Mouse (Mus musculus): ENCODE measurements around the gene Srcin1. TPM values are rescaled to one million over a fixed set of nuclear protein-coding genes. Genes with fewer than 3 reads are reported as not detected.

Srcin1 gene
- polyA plus RNA-seq, 1 experiment from 2014 or later = 0.49 TPM

- Histone ChIP-seq H3K36me3 (ENCODE audit: control insufficient read depth, insufficient read depth, low read length) (no peaks in the 10 kb centered on the region), H3K4me1 (replicated peaks; ENCODE audit: control insufficient read depth, insufficient read depth) (no peaks in the 10 kb centered on the region), H3K27ac (replicated peaks) (no peak overlapping the region), H3K4me2 (replicated peaks; ENCODE audit: low read depth) (no peak overlapping the region), H3K4me3 (ENCODE audit: low read depth, low read length) (no peak overlapping the region), H3K9me3 (ENCODE audit: control insufficient read depth, low read length) (no peaks in the 10 kb centered on the region), H3K9ac (ENCODE audit: low read length) (no peak overlapping the region), H3K27me3 (ENCODE audit: control insufficient read depth, insufficient read depth, low read length) (no peaks in the 10 kb centered on the region)
- no peak for TF ChIP-seq CTCF (IDR thresholded peaks at IDR 0.05; ENCODE audit: low read depth)
- no peak for TF ChIP-seq EP300 (optimal IDR thresholded peaks at IDR 0.05)
- 77% methylated on average over 4 of the region's 4 CpGs for WGBS
- DNase-seq (ENCODE audit: low spot score) = no peak
- ATAC-seq (ENCODE audit: low FRiP score, low TSS enrichment) = no peak
Measured at GRCm38 (mm10) chr11:97557885-97558284, 18.1 kb downstream of the Srcin1 start.

- no peaks in the 10 kb centered on the region for H3K9me3 ChIP-seq (ENCODE audit: control insufficient read depth, low read length)
- WGBS = 24% methylated on average over 7 of the region's 7 CpGs
- H3K4me1 ChIP-seq (replicated peaks; ENCODE audit: control insufficient read depth, insufficient read depth) = no peaks in the 10 kb centered on the region
- DNase-seq (ENCODE audit: low spot score) (peak; percentile 77), ATAC-seq (ENCODE audit: low FRiP score, low TSS enrichment) (no peak)
- H3K36me3 ChIP-seq (ENCODE audit: control insufficient read depth, insufficient read depth, low read length) = no peaks in the 10 kb centered on the region
- H3K4me2 ChIP-seq (replicated peaks; ENCODE audit: low read depth) = no peak overlapping the region
- no peak overlapping the region for H3K27ac ChIP-seq (replicated peaks)
- TF ChIP-seq CTCF (IDR thresholded peaks at IDR 0.05; ENCODE audit: low read depth) (peak; percentile 71), EP300 (optimal IDR thresholded peaks at IDR 0.05) (no peak)
- H3K4me3 ChIP-seq (ENCODE audit: low read depth, low read length) = no peak overlapping the region
- H3K9ac ChIP-seq (ENCODE audit: low read length) = no peak overlapping the region
- H3K27me3 ChIP-seq (ENCODE audit: control insufficient read depth, insufficient read depth, low read length) = peaks cover under 1% of the 10 kb centered on the region; the same call in 1 of the 2 replicates
Measured at GRCm38 (mm10) chr11:97556569-97557408, 19.2 kb downstream of the Srcin1 start.

- 37% methylated on average over 6 of the region's 6 CpGs for WGBS
- no peak overlapping the region for H3K4me3 ChIP-seq (ENCODE audit: low read depth, low read length)
- DNase-seq (ENCODE audit: low spot score) (no peak), ATAC-seq (ENCODE audit: low FRiP score, low TSS enrichment) (no peak)
- no peak overlapping the region for H3K9ac ChIP-seq (ENCODE audit: low read length)
- TF ChIP-seq EP300 (optimal IDR thresholded peaks at IDR 0.05) (no peak), CTCF (IDR thresholded peaks at IDR 0.05; ENCODE audit: low read depth) (no peak)
- H3K9me3 ChIP-seq (ENCODE audit: control insufficient read depth, low read length) = no peaks in the 10 kb centered on the region
- H3K4me1 ChIP-seq (replicated peaks; ENCODE audit: control insufficient read depth, insufficient read depth) = no peaks in the 10 kb centered on the region
- H3K4me2 ChIP-seq (replicated peaks; ENCODE audit: low read depth) = no peak overlapping the region
- no peaks in the 10 kb centered on the region for H3K36me3 ChIP-seq (ENCODE audit: control insufficient read depth, insufficient read depth, low read length)
- H3K27ac ChIP-seq (replicated peaks) = no peak overlapping the region
- H3K27me3 ChIP-seq (ENCODE audit: control insufficient read depth, insufficient read depth, low read length) = peaks cover 3% of the 10 kb centered on the region; the same call in 1 of the 2 replicates
Measured at GRCm38 (mm10) chr11:97555144-97555543, 20.8 kb downstream of the Srcin1 start.

- H3K9me3 ChIP-seq (ENCODE audit: control insufficient read depth, low read length) = no peaks in the 10 kb centered on the region
- no peak overlapping the region for H3K4me3 ChIP-seq (ENCODE audit: low read depth, low read length)
- TF ChIP-seq CTCF (IDR thresholded peaks at IDR 0.05; ENCODE audit: low read depth) (no peak), EP300 (optimal IDR thresholded peaks at IDR 0.05) (no peak)
- no peak overlapping the region for H3K9ac ChIP-seq (ENCODE audit: low read length)
- no peak overlapping the region for H3K27ac ChIP-seq (replicated peaks)
- no peak for ATAC-seq (ENCODE audit: low FRiP score, low TSS enrichment)
- WGBS = 28% methylated on average over 8 of the region's 8 CpGs
- 0 out of 2 replicates have a peak, but pooled peaks cover under 1% of the 10 kb centered on the region for H3K4me1 ChIP-seq (replicated peaks; ENCODE audit: control insufficient read depth, insufficient read depth)
- DNase-seq (ENCODE audit: low spot score) = no peak
- H3K36me3 ChIP-seq (ENCODE audit: control insufficient read depth, insufficient read depth, low read length) = no peaks in the 10 kb centered on the region
- peaks cover 13% of the 10 kb centered on the region; the same call in 1 of the 2 replicates for H3K27me3 ChIP-seq (ENCODE audit: control insufficient read depth, insufficient read depth, low read length)
- H3K4me2 ChIP-seq (replicated peaks; ENCODE audit: low read depth) = no peak overlapping the region
Measured at GRCm38 (mm10) chr11:97552151-97552550, 23.8 kb downstream of the Srcin1 start.

GRCm38 (mm10) chr11:97548757-97549156 lies 27.2 kb downstream of the Srcin1 start:
- Histone ChIP-seq H3K4me2 (replicated peaks; ENCODE audit: low read depth) (no peak overlapping the region), H3K27me3 (ENCODE audit: control insufficient read depth, insufficient read depth, low read length) (peaks cover 14% of the 10 kb centered on the region; the same call in 1 of the 2 replicates), H3K36me3 (ENCODE audit: control insufficient read depth, insufficient read depth, low read length) (no peaks in the 10 kb centered on the region), H3K4me3 (ENCODE audit: low read depth, low read length) (no peak overlapping the region), H3K4me1 (replicated peaks; ENCODE audit: control insufficient read depth, insufficient read depth) (peaks cover 2% of the 10 kb centered on the region; the same call in 1 of the 2 replicates), H3K27ac (replicated peaks) (no peak overlapping the region), H3K9me3 (ENCODE audit: control insufficient read depth, low read length) (no peaks in the 10 kb centered on the region), H3K9ac (ENCODE audit: low read length) (no peak overlapping the region)
- ATAC-seq (ENCODE audit: low FRiP score, low TSS enrichment) (no peak), DNase-seq (ENCODE audit: low spot score) (no peak)
- TF ChIP-seq EP300 (optimal IDR thresholded peaks at IDR 0.05) = no peak
- TF ChIP-seq CTCF (IDR thresholded peaks at IDR 0.05; ENCODE audit: low read depth) = no peak
- WGBS = 55% methylated on average over 8 of the region's 8 CpGs
